Mouse (Mus musculus): ENCODE measurements around the gene Ctdnep1.

DNA sequence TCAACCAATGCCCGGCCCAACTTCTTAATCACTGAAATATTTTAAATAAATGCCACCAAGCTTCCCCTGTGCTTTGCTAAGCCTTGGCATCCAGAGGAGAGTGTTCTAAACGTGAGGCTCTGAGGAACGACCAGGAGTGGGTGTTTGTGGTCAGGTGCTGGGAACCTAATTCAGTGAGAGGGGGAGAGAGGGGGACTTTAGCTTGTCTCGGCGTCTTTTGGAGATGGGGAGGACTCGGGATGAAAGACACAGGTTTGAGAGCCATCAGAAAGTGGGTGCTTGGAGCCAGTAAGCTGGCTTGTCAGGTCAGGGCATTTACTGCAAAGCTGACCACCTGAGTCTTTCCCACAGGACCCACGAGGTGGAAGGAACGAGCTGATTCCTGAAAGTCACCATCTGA lies 49.2 kb upstream of the Ctdnep1 start:
- TF ChIP-seq CTCF (IDR thresholded peaks at IDR 0.05; ENCODE audit: low read depth, low read length) (no peak), POLR2A (IDR thresholded peaks at IDR 0.05; ENCODE audit: borderline replicate concordance, low read depth, low read length) (no peak)
